Mouse (Mus musculus) spleen, adult 18-20 months (tissue): ENCODE results near the gene Setd2.

ENCODE experiments used
- DNase-seq, 2 experiments: peaks; one replicate each; pipeline ENCODE4 v3.0.0; 2022; ENCODE audit warnings: mixed read lengths in 2 of 2

Gene Setd2

DNA sequence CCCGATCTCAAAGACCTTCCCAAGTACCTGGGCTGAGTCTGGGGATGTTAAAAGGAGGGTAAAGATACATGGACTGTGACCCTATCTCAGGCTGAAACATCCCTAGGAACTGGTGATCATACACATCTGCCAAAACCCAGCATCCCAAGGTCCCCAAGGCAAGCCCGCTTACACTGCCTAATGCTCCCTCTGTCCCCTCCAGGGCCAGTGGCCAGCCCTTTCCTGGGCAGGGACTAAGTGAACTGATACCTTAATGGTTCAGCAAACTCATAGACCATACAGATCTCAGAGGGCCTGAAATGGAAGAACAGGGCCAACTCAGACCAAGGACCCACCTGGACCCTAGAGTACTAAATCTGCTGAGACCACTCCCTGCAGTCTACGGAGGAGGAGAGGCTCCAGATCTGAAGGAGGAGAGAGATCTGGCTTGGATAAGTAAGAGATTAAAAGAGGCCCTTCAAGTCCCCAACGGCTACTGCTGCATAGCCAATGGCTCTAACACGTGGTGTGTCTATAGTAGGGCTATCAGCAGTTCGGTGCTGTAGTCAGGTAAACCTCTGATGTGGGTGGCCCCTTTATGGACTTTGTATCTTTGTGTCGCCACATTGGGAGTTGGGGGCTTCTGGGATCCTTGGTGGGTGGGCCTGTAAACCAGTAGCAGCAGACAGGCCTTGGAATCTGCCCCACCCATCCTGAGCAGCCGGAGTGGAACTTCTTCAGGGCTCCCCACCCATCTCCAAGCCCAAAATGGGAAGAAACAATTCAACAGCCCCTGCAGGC lies 91.2 kb downstream of the Setd2 start:
- no peak for DNase-seq

DNA sequence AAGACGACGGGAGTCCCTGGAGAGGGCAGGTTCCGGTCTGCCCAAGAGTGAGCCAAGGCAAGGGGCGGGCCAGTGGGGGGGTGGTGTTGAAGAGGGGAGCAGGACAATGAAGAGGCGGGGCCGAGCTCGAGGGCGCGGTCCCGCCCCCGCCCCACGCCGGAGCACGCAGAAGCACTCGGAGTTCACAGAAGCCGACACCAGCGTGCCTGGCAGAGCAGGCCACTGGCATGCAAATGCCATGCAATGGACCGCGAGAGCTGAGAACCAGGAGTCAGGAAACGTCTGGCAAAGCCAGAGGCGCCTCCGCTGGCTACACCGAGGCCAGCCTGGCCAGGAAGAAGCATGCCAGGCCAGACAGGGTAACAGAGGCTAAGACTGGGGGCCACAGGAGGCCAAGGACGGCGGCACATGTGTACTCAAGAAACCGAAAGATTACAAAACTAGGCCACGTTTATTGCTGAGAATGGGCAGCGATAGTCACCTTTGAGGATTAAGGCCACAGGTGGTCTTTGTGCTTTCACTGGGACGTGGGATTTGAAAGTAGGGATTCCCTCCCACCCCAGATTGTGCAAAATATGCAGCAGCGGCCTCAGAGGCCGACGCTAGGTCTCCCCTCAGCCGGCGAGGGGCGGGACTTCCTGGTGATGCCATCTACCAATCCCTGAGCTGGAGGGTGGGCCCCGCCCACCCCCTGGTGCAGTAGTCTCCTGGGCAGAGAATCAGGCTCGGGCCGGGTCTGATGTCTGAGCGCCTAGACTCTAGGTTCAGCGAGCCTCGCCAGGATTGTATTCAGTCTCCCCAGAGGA lies 92.2 kb downstream of the Setd2 start, which contains the start of gene Nradd:
TSS of gene Nradd (minus strand) at position 92 of the 806 bp plus-strand sequence.
- DNase-seq = peak; percentile 41 to 46

DNA sequence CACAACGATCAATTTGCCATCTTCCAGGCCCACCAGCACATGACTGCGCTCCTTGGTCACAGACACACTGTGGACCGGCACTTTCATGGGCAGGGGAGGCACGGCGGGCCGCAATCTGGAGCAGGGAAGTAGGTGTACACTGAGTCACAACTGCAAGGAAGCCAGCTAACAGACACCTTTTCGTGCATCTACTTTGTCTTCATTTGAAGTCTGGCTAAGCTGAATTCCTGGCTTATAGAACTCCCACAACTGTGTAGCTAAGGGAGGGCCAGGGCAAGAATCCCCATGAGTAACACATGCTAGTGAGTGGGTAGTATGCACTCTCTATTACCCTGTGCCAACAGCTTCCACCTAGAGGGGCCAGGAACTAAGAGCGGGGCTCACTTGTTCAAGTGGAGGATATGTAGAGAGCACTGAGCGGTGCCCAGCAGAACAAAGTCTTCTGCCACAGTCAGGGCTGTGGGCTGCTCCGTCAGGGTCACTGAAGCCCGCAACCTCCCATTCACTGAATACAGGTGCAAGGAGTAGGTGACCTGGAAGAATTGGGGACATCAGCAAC lies 93.0 kb downstream of the Setd2 start:
- no peak for DNase-seq

DNA sequence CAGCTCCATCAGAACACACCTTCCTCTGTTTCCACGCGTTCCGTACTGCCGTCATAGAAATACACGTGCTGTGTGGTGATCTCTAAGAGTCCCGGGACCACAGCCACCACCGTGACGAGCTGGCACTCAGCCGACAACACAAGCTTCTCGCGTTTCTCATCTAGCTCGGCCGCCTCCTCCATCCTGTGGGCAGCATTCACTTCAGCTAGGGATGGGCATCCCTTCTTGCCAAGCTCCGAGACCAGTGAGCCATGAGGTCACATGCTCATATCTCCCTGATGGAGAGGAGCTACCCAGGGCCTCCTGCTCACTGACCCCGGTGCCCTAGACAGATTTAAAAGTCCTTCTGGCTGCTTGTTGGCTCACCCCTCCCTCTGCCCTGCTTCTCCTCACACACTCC lies 97.8 kb downstream of the Setd2 start:
- no peak for DNase-seq

DNA sequence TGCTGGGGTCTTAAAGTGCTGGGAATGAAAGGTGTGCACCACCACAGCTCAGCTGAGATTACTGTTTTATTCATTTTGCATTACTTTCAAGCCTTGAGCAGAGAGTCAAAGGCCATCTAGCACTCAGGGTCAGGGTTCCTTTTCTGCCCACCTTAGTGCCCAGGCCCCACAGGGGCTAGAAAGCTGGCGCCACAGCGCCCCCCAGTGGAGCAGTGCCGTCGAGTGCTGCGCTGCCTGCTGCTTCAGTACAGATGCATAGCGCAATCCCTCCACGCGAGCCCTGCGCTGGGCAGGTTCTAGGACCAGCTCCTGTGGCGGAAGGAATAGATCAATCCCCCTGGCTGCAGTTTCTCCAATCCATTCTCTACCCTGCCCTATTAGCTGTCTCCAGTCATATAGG lies 98.8 kb downstream of the Setd2 start:
- DNase-seq = peak in 1 of 2 experiments; percentile 53

DNA sequence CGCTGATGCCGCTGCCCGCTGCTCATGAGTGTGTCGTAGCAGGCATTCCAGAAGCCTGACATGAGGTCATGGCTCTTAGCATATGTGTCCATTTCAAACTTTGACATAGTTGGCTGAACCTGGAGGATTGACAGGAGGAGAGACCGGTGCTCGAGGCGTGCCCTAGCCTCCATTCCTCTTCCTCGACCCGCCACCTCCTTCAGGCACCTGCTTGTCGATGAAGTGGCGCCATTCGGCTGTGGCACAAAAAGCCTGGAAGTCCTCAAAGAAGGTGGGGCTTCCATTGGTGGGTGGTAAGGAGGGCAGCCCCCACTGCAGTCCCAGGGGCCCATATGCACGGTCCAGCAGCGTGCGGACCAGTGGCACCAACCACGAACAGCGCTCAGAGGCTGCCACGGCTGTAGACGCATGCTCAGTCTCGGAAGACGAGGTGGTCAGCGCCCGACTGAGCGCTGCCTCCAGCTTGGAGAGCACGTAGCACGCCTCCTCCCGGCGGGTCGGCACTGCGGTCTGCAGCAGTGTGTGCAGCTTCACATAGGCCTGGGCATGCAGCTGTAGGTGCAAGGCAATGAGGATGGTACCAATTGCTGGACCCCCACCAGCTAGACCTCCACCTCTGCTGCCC lies 99.4 kb downstream of the Setd2 start:
- no peak for DNase-seq

DNA sequence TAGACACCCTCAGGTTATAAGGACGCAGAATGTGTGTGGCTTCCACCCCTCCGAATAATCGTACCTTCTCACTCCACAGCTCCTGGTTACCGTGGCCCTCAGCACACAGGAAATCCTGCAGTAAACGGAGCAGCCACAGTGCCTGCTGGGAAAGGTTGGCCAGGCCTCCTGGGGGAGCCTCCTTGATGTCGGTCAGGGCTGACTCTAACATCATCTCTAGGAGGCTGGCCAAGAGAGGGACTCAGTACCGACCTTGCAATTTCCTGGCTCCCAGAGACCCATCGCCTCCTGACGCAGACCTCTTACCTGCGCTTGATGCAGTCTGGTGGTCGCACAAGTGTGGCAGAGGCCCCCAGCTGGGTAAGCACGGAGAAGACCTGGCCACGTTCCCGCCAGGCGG lies 100.3 kb downstream of the Setd2 start:
- no peak for DNase-seq

DNA sequence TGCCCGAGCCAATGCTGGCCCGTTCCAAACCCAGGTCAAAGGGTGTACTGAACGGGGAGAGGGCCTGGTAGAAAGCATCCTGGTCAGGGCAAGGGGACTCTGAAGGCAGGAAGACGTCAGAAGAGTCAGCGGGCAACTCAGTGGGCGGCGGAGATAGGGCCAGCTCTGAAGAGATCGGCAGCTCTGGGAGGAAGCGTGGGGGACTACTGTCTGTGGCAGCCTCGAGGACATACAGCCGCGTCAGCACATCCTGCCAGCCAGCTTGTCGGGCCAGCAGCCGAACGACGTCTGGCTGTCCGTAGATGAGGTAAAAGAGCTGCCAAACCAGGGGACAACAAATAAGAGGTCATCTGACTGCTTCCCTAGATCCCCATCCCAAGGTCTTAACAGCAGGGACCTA lies 101.5 kb downstream of the Setd2 start:
- no peak for DNase-seq

DNA sequence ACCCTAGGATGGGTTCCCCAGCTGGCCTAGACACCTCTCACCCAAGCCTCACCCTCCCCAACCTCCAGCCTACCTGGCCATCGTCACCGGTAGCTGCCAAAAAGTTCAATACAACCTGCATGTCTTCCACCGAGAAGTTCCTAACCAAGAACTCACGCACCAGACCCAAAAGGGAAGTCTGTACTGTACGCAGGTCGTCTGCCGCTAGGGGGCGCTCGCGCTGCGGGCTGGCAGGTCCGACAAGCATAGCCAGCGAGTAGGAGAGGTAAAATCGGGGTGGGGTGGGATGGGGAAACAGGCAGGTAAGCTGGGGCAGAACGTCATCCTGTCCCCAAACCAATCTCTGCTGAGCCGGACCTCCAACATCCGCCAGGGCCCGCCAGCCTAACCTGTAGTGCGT lies 102.8 kb downstream of the Setd2 start:
- DNase-seq = peak; percentile 78 to 96

DNA sequence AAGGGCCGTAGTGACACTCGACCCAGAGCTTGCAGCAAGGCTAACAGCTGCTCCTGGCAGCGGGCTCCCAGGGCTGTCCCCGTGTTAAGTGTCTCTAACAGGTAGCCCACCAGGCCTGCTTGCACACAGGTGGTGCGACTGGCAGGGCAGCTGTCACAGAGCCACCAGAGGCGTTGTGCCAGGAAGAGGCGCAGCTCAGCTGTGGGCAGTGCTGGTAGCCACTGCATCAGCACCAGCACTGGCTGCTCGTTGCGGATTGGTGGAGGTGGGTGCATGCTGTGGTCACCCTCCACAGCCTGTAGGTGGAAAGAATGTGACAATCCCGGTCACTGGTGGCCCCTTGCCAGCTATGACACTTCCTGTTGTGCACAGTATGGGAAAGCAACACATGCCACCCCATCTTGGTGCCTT lies 106.2 kb downstream of the Setd2 start:
- no peak for DNase-seq

DNA sequence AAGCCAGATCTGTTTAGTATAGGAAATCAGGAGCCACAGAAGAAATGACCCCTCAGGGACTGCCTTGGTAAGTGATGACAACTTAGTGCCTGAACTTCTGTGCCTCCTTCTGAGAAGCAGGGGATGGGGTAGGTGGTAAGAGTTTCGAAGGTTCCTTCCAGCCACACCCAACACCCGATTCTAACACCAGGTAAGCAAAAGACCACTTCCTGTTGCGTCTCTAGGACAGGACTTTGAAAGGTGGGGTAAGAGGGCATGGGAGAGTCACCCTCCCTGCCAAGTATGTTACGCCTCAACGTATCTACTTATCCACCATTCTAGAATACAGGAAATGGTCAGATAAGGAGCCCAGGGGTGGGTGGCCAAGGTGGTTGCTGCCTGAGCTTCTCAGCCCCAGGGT lies 108.6 kb downstream of the Setd2 start:
- DNase-seq = no peak

DNA sequence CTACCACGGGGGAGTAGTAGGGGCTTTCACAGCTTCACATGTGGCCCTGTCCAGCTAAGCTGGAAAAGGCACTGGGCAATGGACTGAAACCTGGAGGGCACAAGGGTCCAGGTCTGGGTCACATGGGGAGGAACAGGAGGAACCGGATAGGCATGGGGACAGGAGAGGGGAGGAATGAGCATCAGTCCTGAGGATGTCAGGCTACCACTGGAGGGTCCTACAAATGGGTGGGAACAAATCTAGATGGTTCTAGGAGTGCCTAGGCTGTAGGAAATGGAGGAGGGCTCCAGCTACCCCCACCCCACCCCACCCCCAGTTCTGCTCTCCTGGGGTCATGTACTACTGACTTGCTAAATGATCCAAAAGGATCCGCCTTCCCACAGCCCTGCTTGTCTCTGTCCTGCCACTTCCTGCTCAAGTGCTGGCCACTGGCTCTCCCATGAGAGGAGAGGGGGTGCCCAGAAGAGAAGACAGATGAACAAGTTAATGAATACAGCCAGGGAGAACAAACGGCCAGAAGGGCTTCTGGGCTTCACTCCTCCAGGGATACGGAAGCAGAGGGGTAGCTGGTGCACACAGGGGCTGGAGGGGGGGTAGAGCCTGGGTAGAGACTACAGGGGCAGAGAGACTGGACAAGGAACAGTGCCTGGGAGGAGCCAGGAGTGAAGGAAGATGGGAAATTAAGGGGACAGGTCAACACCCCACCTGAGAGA lies 110.6 kb downstream of the Setd2 start:
- DNase-seq = no peak

DNA sequence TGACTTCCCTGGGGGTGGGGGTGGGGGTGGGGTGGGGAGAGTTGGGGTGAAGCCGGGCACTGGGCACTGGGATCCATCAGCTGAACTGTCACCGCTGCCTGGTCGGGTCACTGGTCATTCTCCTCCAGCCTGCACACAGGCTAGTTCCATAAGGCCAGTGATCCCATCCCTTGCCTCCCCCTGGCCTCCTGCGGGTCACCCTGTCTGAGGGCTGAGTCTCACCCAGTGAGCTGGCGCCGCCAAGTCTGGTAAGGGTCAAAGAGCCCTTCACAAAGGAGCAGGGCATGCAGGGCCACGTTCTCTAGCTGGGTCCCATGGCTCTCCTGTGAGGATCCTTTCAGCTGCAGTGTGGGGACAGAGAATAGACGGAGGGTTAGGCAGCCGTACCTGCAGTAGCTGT lies 111.4 kb downstream of the Setd2 start:
- DNase-seq = no peak

DNA sequence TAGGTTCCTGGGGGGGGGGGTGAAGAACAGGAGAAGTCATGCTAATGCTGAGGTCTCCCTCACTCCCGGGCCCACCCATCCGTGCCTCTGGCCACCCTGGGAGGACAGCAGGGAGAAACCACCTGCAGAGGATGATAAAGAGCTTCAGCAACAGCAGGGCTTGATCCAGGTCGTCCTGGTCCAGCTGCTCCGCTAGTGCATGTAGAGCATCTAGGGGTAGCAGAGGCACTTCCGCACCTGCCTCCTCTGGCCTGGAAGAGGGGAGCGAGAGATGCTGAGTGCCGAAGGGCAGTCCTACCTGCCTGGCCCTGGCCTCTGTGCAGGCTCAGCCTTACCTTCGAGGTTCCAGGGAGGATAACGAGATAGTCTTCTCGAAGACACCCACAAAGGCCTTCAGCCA lies 111.9 kb downstream of the Setd2 start:
- DNase-seq = no peak

DNA sequence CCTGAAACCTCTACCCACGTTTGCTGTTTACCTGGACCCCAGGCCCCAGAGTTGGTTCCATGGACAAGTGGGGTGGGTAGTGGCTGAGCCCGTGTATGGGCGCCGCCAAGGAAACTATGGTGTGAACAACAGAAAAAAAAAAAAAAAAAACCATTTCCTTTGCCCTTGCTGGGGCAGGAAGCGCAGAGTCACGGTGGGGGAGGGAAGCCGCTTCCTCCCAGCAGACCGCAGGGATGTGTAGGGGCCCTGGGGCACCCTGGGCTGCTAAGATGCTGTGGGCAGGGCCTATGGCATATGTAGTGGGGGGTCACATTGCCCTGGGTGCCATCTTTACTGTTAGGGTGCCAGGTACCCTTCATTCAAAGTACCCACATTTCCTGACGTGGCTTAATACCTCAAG lies 112.8 kb downstream of the Setd2 start:
- peak; percentile 67 to 70 for DNase-seq

DNA sequence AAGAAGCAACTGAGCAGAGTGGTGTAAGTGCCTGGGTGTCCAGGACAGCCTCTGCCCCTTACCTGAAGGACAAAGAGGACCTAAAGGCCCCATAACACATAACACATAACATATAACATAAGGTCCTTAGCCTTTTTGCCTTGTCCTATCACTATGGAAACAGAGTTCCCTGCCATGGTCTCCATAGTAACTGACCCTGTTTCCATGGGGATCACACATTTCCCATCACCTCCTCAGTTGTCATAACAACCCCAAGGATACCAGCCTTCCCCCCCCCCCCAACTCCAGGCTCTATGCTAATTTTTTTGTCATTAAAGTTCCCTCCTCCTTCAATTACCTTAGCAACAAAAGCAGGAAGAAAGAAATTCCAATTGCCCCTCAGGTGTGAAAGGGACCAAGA lies 117.4 kb downstream of the Setd2 start:
- DNase-seq = no peak

DNA sequence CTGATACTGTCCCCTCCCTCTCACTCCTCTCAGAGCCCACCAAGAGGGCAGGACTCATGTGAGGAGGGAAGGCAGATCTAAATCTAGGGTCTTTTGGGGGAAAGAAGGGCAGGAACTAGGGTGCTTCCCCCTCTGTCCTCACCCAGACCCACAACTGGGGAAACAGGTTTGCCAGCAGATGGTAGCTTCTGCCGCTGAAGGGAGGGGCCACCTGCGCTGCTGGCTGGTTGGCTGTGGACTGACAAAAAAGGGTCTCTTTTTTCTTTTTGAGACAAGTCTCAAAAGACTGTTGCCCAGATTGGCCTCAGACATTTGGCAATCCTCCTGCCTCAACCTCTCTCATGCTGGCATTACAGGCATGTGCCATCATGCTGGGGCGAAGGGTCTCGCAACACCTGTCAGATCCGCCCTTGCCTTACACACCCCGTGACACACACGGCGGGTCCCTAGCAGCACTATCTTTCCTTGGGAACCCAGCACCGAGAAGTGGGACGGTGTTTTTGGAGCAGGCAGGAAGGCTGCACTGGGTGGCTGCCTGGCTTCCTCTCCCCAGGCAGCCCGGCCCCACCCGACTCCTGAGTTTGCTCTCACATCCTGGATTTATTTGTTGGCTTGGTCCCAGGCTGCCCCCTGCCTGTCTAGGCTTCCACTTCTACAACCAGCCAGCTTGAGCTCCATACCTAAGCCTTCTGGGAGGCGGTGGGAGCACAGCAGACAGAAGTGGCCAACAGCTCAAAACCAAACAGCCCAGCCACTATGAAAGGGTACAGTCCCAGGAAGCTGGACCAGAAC lies 119.7 kb downstream of the Setd2 start:
- DNase-seq = peak in 1 of 2 experiments; percentile 46

DNA sequence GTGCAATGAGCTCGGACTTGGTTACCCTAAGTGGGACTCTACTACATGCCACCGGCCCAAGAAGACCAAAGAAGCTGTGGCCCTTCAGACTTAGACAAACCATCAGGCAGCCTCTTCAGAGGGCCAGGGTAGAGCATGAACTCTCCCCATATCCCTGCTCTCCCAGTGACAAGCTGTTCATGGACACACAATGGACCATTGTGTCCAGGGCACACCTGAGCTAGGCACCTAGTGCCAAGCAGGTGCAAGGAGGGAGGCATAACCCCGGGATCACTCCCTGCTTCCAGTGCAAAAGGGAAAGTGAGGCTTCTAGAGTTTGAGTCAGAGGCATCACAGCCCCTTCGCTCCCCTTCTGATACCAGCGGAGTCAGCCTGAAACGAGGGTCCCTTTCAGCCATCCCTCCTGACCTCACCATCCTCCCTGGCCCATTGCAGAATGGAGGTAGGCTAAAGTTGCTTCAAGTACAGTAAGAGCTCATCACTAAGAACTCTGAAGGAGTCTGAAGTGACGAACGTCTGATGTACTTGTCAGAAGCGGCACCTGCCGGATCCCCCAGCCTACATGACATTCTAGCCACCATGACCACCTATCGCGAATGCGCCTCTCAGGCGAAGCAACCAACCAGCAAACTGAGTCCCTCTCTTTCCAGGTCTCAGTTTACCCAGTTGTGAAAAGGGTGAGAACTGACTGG lies 120.7 kb downstream of the Setd2 start:
- DNase-seq = no peak

DNA sequence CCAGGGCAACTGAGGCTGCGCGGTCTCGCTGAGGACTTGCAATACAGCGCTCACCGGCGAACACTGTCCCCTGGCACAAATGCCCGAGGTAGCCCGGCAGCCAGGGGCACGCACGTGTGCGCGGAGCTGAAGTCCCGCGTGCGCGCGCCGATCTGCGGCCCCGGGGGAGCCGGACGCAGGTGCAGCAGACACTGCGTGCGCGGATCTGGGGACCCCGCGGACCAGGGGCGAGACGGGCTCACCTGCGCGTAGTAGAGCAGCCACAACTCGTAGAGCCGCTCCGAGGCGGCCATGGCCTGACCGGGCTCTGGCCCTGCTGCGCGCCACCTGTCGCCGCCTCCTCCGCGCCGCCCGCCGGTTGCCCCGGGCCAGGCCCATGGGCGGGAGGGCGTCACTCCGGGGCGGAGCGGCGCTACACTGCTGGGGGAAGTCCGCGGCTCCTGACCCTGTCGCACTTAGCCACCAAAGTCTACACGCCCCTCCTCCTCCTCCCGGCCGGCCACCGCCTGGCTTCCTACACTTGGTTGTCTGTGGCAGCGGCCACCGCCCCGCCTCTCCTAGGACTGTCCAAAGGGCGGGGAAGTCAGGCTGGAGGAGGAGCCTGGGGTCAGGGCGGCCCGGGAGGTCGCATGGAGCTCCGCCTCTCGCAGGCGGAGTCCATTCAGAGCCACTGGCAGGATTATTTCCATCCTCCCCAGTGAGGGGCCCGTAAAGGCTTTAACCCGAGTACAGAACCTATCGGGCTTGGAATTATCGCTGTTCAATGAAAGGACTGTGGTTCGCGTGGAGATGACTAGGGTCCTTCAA lies 121.5 kb downstream of the Setd2 start, which contains the start of gene Nbeal2:
TSS of gene Nbeal2 (minus strand) at position 507 of the 807 bp plus-strand sequence.
- peak; percentile 89 to 94 for DNase-seq
